Mouse (Mus musculus) olfactory bulb, adult 2 months (tissue): Measurements from ENCODE around the gene Rad9a. TPM values are rescaled to one million over a fixed set of nuclear protein-coding genes. Genes with fewer than 3 reads are reported as not detected.

Source experiments
- H3K27ac ChIP-seq: fragments of 200-500 bp; 2 replicates; pipeline ENCODE4 v1.5.1; 2012; ENCODE audit warnings: low read depth, low read length; ENCODE audit not compliant: insufficient read depth
- H3K4me1 ChIP-seq: fragments of 200-500 bp; 2 replicates; pipeline ENCODE4 v1.6.1; 2012; ENCODE audit warnings: low read length; ENCODE audit not compliant: control insufficient read depth, insufficient read depth
- H3K4me3 ChIP-seq: fragments of 200-500 bp; 2 replicates; pipeline ENCODE4 v1.5.1; 2012; ENCODE audit warnings: mild to moderate bottlenecking, low read depth, low read length, moderate library complexity; ENCODE audit not compliant: insufficient read depth
- CTCF ChIP-seq: fragments of 200-500 bp; IDR thresholded peaks from 2 replicates; pipeline ENCODE4 v1.5.1; 2012; ENCODE audit warnings: low read depth, mild to moderate bottlenecking, low read length, moderate library complexity; ENCODE audit not compliant: insufficient read depth
- POLR2A ChIP-seq: fragments of 200-500 bp; IDR thresholded peaks from 2 replicates; pipeline ENCODE4 v1.6.1; 2012; ENCODE audit warnings: mild to moderate bottlenecking, low read depth, low read length, moderate library complexity; ENCODE audit not compliant: insufficient read depth
- WGBS: fragments of 180-500 bp; shearing (Covaris S2); methylation state at CpG from one replicate; pipeline ENCODE4 v1.1.7; 2018; 5-methylcytosine and 5-hydroxymethylcytosine counted together
- polyA plus RNA-seq: library from polyadenylated mRNA; stranded (reverse); fragments of >200 nt; gene quantifications from 2 replicates; pipeline ENCODE4 v1.2.4, GENCODE M21; 2012; ENCODE audit warnings: low replicate concordance; ENCODE audit not compliant: missing spikeins, insufficient read depth, insufficient read length

Gene Rad9a
- polyA plus RNA-seq, 1 experiment, result not detected

DNA sequence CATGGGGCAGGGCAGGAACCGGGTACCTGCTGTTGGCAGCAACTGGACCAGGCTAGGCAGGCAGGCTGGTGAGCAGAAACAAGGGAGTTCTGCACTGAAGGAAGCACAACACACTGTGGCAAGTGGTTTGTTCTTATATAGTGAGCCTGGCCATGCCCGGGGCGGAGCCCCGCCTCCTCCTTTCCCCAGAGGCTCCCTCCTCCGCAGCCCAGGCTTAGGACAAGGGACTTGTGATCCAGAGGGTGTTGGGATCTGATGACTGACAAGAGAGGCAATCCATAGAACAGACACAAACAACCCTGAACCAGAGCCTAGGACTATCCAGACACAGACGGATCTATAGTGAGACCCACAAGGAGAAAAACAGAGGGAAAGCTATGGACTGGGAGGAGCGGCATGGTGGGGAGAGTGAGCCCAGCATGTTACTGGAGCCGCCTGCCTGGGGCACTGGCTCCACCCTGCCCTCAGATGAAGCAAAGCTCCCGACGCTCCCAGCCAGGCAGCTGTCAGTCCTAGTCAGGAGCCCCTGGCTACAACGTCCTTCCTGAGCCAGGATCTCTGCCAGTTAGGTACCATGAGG is 26.0 kb downstream of the Rad9a start, which contains the start of gene Carns1:
Carns1 (minus strand) TSS at position 112 of the 580 bp plus-strand sequence.
- no peak for TF ChIP-seq POLR2A
- TF ChIP-seq CTCF, result no peak
- Histone ChIP-seq H3K27ac (no peak within 1 kb of the TSS), H3K4me3 (no peak within 1 kb of the TSS), H3K4me1 (peaks cover 7% of the 10 kb centered on the region)
- 14% methylated on average over 11 of the region's 11 CpGs for WGBS

DNA sequence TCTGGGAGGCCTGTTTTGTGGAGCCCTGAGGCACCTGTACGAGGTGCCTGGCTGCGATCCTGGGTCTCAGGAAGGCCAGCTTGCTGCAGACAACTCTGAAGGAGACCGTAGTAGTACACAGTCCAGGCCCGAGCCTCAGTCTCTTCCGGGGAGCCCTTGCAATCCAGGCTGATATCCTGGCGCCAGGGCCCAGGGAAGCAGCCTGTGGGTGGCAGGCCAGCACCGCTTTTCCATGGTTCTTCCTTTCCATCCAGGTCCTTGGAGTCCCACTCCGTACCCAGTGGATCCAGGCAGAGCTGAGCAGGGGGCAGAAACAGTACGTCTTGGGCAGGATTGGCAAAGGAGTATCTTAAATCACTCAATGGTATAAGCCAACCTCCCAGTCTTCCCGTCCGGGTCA is 28.5 kb downstream of the Rad9a start:
- Histone ChIP-seq H3K4me3 (no peak overlapping the region), H3K4me1 (peaks cover 15% of the 10 kb centered on the region), H3K27ac (no peak overlapping the region)
- WGBS, result 71% methylated on average over 11 of the region's 11 CpGs
- TF ChIP-seq CTCF (no peak), POLR2A (no peak)

DNA sequence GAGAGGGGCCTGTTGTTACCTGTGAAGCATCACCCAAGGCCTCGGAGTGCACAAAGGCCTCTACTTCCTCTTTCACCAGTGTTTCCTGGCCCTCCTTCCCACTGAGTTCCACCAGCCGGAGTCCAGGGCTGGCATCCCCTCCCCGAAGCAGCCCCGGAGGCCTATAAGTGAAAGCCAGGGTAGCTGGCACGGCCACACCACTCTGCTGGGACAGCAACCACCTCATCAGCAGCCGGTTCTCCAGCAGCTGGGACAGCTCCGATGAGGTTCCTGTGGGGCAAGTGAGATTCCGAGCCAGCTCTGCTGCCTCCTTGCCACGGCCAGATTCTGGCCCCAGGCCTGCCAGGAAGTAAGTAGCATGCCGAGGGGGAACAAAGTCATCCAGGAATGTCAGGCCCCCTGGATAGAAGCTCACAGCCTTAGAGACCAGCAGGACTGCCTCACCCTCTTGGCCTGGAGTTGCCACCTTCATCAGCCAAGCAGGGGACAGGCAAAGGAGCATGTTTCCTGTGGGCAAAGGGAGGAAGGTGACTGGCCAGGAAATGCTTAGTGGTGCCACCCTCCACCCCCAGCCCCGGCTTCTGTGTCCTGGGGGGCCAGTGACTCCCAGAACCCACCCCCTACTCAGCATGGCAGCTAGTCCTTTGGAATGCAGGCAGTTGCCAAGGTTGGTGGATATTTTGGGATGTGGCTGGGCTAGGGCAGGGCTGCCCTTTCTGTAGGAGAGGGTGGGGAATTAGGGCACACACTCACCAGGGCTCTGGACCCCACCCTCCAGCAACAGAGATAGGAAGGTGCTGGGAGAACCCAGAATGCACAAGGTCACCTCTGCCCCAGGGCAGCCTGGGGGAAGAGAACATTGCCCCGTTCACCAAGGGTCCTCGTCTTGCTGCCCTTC is 29.8 kb downstream of the Rad9a start:
- peaks cover 15% of the 10 kb centered on the region for H3K4me1 ChIP-seq
- H3K27ac ChIP-seq, result no peak overlapping the region
- TF ChIP-seq CTCF, result no peak
- no peak for TF ChIP-seq POLR2A
- no peak overlapping the region for H3K4me3 ChIP-seq
- WGBS, result 69% methylated on average over 13 of the region's 13 CpGs

DNA sequence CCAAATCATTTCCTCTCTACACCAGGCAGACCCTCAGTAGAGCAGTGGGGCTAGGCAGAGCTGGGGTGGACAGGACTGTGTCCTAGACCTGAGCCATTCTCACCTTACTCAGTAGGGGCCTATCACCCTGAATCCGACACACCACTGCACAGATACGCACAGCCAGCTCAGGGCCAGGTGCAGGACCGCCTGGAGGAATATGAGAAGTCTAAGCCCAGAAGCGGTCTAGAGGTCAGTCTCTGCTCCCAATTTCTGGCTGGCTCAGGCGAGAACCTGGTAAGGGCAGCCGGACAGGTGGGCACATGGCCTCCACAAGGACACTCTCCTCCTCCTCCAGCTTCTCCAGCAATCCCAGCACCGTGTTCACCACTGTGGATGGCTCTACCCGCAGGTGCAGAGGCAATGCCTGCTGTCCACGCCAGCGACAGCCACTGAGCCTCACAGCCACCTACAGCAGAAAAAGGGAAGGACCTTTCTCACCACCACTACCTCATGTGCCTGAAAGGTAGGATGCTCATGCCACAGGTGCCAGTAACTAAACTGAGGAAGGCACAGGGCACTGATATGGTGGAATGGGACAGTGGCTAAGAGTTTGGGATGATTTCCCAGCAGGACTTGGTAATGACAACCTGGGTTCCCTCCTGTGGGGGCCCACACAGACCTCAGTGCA is 30.6 kb downstream of the Rad9a start:
- H3K4me1 ChIP-seq, result peaks cover 15% of the 10 kb centered on the region
- no peak overlapping the region for H3K4me3 ChIP-seq
- H3K27ac ChIP-seq, result no peak overlapping the region
- TF ChIP-seq CTCF (no peak), POLR2A (no peak)
- 94% methylated on average over 10 of the region's 10 CpGs for WGBS

DNA sequence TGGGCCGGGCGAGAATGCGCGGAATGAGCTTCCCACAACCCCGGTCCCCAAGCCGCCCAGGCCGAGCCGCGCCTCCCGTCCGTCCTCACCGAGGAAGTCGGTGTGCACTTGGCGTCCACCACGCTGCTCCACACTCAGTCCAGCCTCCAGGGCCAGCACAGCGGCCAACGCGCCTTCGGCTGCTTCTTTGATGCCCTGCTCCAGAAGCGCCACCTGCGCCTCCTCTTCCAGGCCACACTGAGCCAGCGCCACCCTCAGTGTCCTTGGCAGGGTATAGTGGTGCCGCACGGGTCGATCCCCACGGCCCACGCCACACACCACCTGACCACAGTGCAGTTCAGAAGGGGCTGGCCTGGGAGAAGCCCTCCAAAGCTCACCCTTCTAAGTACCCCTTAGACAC is 31.7 kb downstream of the Rad9a start:
- H3K4me3 ChIP-seq, result peak overlapping the region; percentile 67
- peak overlapping the region; percentile 88 for H3K27ac ChIP-seq
- 4% methylated on average over 27 of the region's 27 CpGs for WGBS
- TF ChIP-seq CTCF, result no peak; the same call in 1 of the 2 replicates
- no peak for TF ChIP-seq POLR2A
- peaks cover 7% of the 10 kb centered on the region for H3K4me1 ChIP-seq

DNA sequence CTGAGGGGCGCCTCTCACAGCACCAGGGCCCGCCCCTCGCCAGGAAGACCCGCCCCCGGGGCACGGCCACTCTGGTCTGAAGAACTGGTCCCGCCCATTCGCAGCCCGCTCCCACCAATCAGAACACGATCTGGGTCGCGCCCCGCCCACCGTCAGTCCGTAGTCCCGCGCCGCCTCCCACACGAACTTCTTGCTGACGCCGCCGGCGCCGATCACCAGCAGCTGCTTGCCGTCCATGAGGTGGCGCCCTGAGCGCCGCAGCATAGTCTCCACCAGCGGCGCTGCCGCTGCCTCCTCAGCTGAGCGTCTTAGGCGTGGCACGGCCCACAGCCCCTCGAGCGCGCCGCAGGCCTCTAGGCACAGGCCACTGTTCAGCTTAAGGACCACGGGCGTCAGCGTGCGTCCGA is 32.1 kb downstream of the Rad9a start:
- peaks cover 7% of the 10 kb centered on the region for H3K4me1 ChIP-seq
- peak; percentile 76 for TF ChIP-seq CTCF
- TF ChIP-seq POLR2A, result peak; percentile 90
- H3K4me3 ChIP-seq, result peak overlapping the region; percentile 67
- WGBS, result under 1% methylated on average over 43 of the region's 43 CpGs
- H3K27ac ChIP-seq, result peak overlapping the region; percentile 88

DNA sequence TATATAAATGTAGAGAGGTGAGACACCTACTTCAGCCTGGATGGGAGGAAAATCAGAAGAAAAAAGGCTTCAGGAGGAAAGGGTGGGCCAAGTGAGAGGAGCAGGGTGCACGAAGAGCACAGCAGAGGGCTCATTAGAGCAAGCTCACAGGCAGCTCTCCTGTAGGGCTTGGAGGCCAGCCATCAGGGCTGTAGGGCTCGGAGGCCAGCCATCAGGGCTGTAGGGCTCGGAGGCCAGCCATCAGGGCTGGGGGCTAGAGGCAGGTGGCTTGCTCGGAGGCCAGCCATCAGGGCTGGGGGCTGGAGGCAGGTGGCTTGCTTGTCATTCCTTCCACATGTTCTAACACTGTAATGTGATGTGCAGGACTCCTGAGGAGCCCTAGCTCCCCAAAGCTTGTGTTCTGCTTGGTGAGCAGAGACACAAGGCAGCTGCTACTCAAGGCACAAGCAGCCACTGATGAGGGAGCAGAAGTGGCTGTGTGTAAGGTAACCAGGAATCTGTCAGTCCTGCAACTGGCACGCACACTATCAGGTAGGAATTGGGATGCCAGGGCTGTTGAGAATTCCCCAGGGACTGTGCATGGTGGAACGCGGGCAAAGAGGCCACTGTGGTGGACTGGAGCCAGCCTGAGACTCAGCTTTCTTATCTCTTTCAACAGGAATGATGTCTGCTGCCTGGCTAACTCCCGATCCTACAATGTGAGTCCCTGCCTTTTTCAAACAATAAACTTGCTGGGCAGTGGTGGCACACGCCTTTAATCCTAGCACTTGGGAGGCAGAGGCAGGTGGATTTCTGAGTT is 34.6 kb downstream of the Rad9a start:
- WGBS, result 79% methylated on average over 9 of the region's 9 CpGs
- H3K27ac ChIP-seq, result no peak overlapping the region

DNA sequence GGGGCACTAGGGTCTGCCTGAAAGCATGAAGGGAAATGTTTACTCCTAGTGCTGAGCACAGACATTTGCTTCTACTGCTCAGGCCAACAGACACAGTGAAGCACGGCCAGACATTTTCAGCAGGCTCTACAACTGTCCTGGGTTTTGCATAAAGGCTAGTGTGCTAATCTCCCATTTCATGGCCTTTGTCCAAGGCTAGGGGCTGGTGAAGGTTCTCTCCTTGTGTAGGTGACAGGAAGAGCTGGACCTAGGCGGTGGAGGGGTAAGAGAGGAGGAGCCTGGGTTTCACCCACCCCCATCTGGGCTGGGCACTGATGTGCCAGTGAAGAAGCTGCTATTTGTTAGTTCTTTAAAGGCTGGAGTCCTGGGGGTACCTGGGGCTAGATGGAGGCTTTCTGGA is 36.7 kb downstream of the Rad9a start:
- TF ChIP-seq POLR2A, result no peak
- no peak for TF ChIP-seq CTCF
- 72% methylated on average over 2 of the region's 2 CpGs for WGBS
- Histone ChIP-seq H3K4me3 (no peak overlapping the region), H3K4me1 (peaks cover 10% of the 10 kb centered on the region), H3K27ac (no peak overlapping the region)

More for the DNA sequence above, 34.6 kb downstream of the Rad9a start:
- no peak overlapping the region for H3K4me3 ChIP-seq
- no peak for TF ChIP-seq CTCF
- no peak for TF ChIP-seq POLR2A
- peaks cover 16% of the 10 kb centered on the region for H3K4me1 ChIP-seq
